Mouse (Mus musculus): ENCODE measurements around the gene Lce1l.
"Not testable (repeated sequence)": the region's sequence is repeated elsewhere in the genome, so short reads cannot be mapped to it uniquely, and the experiment has no call there.

Gene Lce1l

GRCm38 (mm10) chr3:92851186-92851585 is at the start of gene Lce1l:
Lce1l (minus strand) TSS chr3:92851286.
- DNase-seq, result no peak

GRCm38 (mm10) chr3:92894489-92894888 is 43.4 kb upstream of the Lce1l start:
- no peak for DNase-seq

- no peak for DNase-seq
These were observed 43.0 kb upstream of the Lce1l start for GRCm38 (mm10) chr3:92894063-92894462.

GRCm38 (mm10) chr3:92874180-92874579 is 23.1 kb upstream of the Lce1l start:
- no peak for DNase-seq

- DNase-seq, result no peak
These were observed 19.0 kb upstream of the Lce1l start, which contains the start of gene 2310050C09Rik for GRCm38 (mm10) chr3:92870116-92870515. 2310050C09Rik (minus strand) TSS chr3:92870216.

GRCm38 (mm10) chr3:92827108-92827507 is 24.0 kb downstream of the Lce1l start, which contains the start of gene Kprp:
Kprp (minus strand) TSS chr3:92827247.
- no peak for DNase-seq

GRCm38 (mm10) chr3:92825808-92826207 is 25.3 kb downstream of the Lce1l start:
- DNase-seq, result no peak

- not testable (repeated sequence) for DNase-seq
These were observed 35.0 kb downstream of the Lce1l start for GRCm38 (mm10) chr3:92816036-92816435.

GRCm38 (mm10) chr3:92815581-92815980 is 35.5 kb downstream of the Lce1l start:
- no peak for DNase-seq

- no peak for DNase-seq
These were observed 43.3 kb downstream of the Lce1l start, which contains the start of gene Lce1k for GRCm38 (mm10) chr3:92807791-92808190. Lce1k (minus strand) TSS chr3:92807891.
